Mouse (Mus musculus) left cerebral cortex, adult 18-20 months (tissue): ENCODE data around the gene Hoxc10. TPM values are rescaled to one million over a fixed set of nuclear protein-coding genes. Genes with fewer than 3 reads are reported as not detected.

Experiments used
- DNase-seq, 2 experiments: peaks; one replicate each; pipeline ENCODE4 v3.0.0; 2021 to 2022; ENCODE audit warnings: low spot score in 2 of 2, mixed read lengths in 1 of 2
- microRNA-seq, 2 experiments: library from miRNA; unstranded; fragments of <30 nt; microRNA quantifications; one replicate each; pipeline ENCODE4 v1.2.0; 2021
- total RNA-seq, 2 experiments: library from RNA; stranded (reverse); gene quantifications; 2 replicates each; pipeline ENCODE4 v1.2.3; 2021

Gene Hoxc10
- total RNA-seq, 2 experiments from 2014 or later: not detected

DNA sequence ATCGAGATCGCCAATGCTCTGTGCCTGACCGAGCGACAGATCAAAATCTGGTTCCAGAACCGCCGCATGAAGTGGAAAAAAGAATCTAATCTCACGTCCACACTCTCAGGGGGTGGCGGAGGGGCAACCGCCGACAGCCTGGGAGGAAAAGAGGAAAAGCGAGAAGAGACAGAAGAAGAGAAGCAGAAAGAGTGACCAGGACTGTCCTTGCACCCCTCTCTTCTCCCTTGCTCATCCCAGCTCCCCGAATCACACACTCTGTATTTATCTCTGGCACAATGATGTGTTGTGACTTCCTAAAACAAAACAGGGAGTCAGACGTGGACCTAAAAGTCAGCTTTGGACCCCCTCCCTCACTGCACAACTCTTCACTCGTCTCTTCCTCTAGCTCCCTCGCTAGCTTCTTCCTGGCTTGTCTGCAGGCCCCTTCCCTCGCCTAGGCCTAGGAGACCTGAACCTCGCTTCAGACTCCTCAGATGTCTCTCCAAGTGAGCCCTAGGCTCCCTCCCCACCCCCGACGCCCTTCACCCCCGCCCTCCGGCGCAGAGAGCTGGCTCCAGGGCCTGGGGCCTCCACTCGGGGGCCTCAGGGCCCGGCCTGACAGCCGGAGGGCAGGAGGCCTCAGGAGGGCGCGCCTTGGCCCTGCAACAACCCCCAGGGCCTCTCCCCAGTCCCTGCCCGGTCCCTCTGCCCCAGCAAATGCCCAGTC is 44.4 kb downstream of the Hoxc10 start:
- no peak for DNase-seq

DNA sequence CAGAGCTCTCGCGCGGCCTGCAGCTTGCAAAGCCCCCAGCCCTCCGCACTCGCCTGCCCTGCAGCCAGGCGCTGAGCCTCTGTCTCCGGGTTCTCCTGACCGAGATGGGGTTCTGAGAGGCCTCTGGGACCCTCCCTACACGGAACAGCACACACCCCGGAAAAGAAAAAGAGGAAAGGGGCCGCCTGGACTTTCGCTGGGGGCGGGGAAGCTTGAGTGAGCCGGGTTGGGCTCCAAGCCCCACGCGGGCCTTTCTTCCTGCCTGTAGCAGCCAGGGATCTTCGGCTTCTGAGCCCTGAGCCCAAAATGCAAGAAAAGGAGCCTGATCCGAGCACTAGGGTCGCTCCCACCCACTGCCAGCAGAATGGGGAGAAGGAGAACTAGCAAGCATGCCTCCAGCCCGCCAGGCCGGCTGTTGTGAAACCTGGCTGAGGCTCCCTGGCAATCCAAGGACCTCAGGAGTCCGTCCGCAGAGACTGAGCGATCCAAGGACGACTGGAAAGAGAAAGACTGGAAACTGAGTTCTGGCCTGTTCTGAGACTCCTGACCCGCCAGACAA is 45.4 kb downstream of the Hoxc10 start:
- no peak for DNase-seq

GRCm38 (mm10) chr15:103013238-103013984 is 46.8 kb downstream of the Hoxc10 start:
- DNase-seq: peak; percentile 42 to 49

DNA sequence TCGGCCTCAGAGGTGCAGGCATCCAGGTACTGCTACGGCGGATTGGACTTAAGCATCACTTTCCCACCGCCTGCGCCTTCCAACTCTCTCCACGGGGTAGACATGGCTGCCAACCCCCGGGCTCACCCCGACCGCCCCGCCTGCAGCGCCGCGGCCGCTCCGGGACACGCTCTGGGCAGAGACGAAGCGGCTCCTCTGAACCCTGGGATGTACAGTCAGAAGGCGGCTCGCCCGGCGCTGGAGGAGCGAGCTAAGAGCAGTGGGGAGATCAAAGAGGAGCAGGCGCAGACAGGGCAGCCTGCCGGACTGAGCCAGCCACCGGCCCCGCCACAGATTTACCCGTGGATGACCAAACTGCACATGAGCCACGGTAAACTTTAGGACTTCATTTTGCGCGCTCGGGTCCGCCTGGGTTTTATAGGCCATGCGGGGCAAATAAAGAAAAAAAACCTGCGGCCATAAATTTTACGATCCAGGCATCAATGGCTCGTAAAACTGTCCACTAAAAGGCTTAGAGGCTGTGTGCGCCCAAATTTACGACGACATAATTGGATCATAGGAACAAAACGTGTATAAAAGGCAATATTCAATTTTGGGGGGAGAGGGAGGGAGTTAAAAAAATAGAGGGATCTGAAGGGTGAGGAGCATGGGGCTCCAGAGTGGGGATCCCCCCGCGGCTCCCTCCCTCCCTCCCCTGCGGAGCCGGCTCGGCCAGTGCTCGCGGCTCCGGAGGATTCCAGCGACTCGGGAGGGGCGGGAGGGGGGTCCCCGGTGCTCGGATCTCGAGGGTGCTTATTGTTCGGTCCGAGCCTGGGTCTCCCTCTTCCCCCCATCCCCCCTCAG is 47.8 kb downstream of the Hoxc10 start:
- DNase-seq: no peak

GRCm38 (mm10) chr15:103015009-103015399 is 48.4 kb downstream of the Hoxc10 start:
- DNase-seq: no peak

DNA sequence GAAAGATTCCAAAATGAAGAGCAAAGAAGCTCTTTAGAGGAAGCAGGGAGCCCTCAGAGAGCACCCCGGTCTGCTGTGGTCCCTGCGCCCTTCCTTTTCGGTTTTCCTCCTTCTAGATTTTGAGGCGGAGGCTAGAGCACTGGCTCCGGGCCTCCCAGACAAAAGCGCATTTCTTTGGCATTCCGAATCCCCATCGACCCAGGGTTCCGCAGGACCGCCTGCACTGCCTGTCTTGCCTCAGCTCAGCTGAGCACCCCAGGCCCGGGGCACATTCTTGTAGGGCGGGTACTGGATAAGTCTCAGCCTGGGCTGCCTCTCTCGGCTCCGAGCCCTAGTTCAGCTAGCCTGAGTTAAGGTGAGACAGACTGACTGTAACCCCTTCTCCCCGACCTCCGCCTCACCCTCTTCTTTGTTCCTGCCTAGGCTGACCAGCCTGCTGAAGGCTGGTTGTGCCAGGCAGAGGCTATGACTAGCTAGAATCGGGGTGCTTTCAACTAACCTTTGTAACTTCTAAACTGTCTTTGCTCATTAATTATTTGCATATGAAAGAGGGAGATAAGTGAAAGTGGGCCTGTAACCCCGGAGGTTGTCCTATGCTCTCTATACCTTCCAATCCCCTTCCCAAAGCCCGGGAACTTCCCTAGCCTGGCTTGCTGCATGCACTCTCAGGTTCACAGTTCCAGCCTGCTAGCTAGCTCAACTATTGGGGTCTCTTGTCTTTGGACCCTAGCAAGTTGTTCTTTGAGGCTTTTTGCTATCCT is 49.0 kb downstream of the Hoxc10 start:
- no peak for DNase-seq

DNA sequence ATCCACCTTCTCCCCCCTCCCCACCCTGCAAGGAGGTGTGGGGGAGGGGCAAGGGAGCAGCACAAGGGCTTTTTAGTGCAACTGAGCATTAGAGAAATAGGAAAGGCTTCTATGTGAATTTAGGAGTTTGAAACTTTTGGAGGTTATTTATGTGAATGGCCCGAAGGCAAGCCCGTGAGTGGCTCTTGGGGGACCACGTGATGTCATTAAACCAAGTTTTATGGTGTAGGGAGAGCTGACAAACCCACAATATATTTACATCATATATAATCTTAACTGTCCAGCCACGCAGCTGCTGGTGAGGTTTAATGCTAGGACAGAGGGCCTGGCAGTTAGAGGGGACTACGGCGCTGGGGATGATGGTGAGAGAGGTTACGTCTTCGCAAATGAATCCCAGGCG is 52.0 kb downstream of the Hoxc10 start, which contains the start of gene Hoxc4:
Gene Hoxc4 (plus strand): TSS at position 299 of the 400 bp plus-strand sequence.
- DNase-seq: no peak

DNA sequence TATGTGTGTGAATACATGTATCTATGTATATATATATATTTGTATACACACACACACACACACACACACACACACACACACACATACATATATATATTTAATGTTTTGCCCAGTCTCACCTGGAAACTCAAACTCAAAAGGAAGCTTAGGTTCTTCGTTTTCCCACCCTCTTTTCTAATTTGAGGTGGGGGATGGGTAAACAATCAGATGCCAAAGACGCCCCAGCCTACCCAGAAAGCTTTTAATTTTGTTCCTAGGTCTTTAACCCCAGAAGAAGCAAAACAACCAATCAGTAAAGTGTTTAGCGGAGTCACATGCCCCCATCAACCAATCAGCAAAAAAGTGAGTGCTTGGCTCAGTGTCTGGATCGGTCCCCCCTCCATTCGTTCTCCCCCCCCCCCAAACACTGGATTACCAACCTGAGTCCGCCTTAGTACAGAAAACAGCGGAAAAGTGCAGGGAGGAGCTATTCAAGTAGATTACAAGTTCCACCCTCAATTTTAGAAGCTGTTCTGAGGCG is 54.4 kb downstream of the Hoxc10 start:
- DNase-seq: no peak

Small RNA genes lying within 50 kb of the gene (microRNA-seq; reads per million reads assigned to microRNA genes)
- gene Mir196a-2 (0 reads per million in 2 experiments), gene Mir615 (0.50 to 1.9 reads per million in 2 experiments)

Other genes starting within 250 kb of the Hoxc10 start
- 10 to 100 TPM; 75.1 to 75.6 TPM for gene Calcoco1, start 244.6 kb upstream of the Hoxc10 start, total RNA-seq
- not detected for gene Hoxc13, start 45.7 kb upstream of the Hoxc10 start, total RNA-seq
- not detected for gene Hoxc12, start 30.0 kb upstream of the Hoxc10 start, total RNA-seq
- not detected for gene Hoxc11, start 12.4 kb upstream of the Hoxc10 start, total RNA-seq
- not detected for gene Hoxc5, start 647 bp downstream of the Hoxc10 start, total RNA-seq
- not detected for gene Hoxc9, start 9.6 kb downstream of the Hoxc10 start, total RNA-seq
- not detected for gene Hoxc8, start 23.8 kb downstream of the Hoxc10 start, total RNA-seq
- not detected for gene Hoxc6, start 31.5 kb downstream of the Hoxc10 start, total RNA-seq
- not detected for gene Hoxc4, start 52.1 kb downstream of the Hoxc10 start, total RNA-seq
- 10 to 100 TPM; 21.8 to 22.6 TPM for gene Smug1, start 200.3 kb downstream of the Hoxc10 start, total RNA-seq